Mouse (Mus musculus): Measurements from ENCODE around the gene Mcrip2. TPM values are rescaled to one million over a fixed set of nuclear protein-coding genes. Genes with fewer than 3 reads are reported as not detected.

The Mcrip2 gene
- polyA plus RNA-seq, 1 experiment: 17.3 TPM

DNA sequence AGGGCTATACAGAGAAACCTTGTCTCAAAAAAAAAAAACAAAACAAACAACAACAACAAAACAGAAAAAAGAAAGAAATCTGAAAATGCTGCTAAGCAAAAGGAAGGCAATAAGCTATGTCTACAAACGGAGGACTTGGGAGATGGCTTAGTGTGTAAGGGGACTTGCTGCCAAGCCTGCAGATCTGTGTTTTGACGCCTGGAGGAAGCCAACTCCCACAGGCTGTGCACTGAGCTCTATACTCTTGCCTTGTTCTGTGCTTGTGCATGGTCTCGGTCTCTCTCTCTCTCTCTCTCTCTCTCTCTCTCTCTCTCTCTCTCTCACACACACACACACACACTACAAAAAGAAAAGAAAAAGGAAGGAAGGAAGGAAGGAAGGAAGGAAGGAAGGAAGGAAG is 20.3 kb upstream of the Mcrip2 start:
- Histone ChIP-seq H3K27me3 (ENCODE audit: control insufficient read depth, insufficient read depth, low read length) (no peaks in the 10 kb centered on the region), H3K4me1 (ENCODE audit: control insufficient read depth, insufficient read depth, insufficient read length) (no peaks in the 10 kb centered on the region), H3K36me3 (ENCODE audit: control insufficient read depth, insufficient read depth, low read length) (peaks cover 15% of the 10 kb centered on the region), H3K27ac (ENCODE audit: insufficient read depth, low read length) (no peak overlapping the region), H3K4me3 (ENCODE audit: extremely low read depth, insufficient read depth, insufficient read length) (no peak overlapping the region)
- TF ChIP-seq CTCF (IDR thresholded peaks at IDR 0.05; ENCODE audit: extremely low read depth, insufficient read depth, insufficient read length, insufficient replicate concordance) (no peak), POLR2A (IDR thresholded peaks at IDR 0.05; ENCODE audit: low read depth, low read length) (no peak)
- DNase-seq (ENCODE audit: low read depth in 1 of 2, low spot score in 2 of 2): no peak
- 88% methylated on average over 3 of the region's 3 CpGs for WGBS

DNA sequence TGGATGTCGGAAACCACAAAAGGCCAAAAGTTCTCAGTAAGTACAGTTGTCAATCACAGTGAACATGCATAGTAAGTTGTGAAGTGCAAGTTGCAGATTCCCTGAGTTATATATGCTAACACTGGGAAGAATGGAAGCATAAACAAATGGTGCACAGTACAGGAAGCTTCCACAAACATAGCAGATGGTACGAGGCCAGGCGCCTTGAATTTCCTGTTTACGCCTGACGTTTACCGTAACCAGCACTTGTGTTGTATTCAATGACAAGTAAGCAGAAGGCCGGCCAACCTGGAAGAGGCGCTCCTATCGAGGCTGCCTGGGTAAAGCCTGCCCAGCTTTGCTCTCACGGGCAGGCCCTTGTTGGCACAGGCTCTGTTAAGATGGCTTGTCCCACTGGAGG is 18.9 kb upstream of the Mcrip2 start:
- no peaks in the 10 kb centered on the region for H3K27me3 ChIP-seq (ENCODE audit: control insufficient read depth, insufficient read depth, low read length)
- TF ChIP-seq CTCF (IDR thresholded peaks at IDR 0.05; ENCODE audit: extremely low read depth, insufficient read depth, insufficient read length, insufficient replicate concordance) (no peak), POLR2A (IDR thresholded peaks at IDR 0.05; ENCODE audit: low read depth, low read length) (no peak)
- peaks cover 21% of the 10 kb centered on the region for H3K36me3 ChIP-seq (ENCODE audit: control insufficient read depth, insufficient read depth, low read length)
- H3K27ac ChIP-seq (ENCODE audit: insufficient read depth, low read length): no peak overlapping the region
- no peak for DNase-seq (ENCODE audit: low read depth in 1 of 2, low spot score in 2 of 2)
- H3K4me3 ChIP-seq (ENCODE audit: extremely low read depth, insufficient read depth, insufficient read length): no peak overlapping the region
- no peaks in the 10 kb centered on the region for H3K4me1 ChIP-seq (ENCODE audit: control insufficient read depth, insufficient read depth, insufficient read length)
- WGBS: 88% methylated on average over 10 of the region's 10 CpGs

DNA sequence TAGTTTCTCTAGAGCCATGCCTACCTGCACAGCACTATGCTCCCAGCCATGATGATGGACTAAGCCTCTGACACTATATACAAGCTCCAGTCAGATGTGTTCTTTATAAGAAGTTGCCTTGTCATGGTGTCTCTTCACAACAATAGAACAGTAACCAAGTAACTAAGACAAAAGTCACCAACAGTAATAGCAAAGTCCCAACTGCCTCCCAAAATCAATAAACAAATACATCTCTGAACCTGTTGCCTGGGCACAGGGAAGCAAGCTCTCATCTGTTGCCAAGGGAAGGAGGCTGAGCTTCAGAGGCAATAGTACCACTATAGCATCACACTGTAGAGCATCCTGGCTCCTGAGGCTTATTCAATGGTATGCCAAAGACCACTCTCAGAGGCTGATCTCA is 18.2 kb upstream of the Mcrip2 start:
- no peak overlapping the region for H3K27ac ChIP-seq (ENCODE audit: insufficient read depth, low read length)
- no peaks in the 10 kb centered on the region for H3K4me1 ChIP-seq (ENCODE audit: control insufficient read depth, insufficient read depth, insufficient read length)
- H3K27me3 ChIP-seq (ENCODE audit: control insufficient read depth, insufficient read depth, low read length): no peaks in the 10 kb centered on the region
- DNase-seq (ENCODE audit: low read depth in 1 of 2, low spot score in 2 of 2): no peak
- TF ChIP-seq CTCF (IDR thresholded peaks at IDR 0.05; ENCODE audit: extremely low read depth, insufficient read depth, insufficient read length, insufficient replicate concordance) (no peak), POLR2A (IDR thresholded peaks at IDR 0.05; ENCODE audit: low read depth, low read length) (no peak)
- no peak overlapping the region for H3K4me3 ChIP-seq (ENCODE audit: extremely low read depth, insufficient read depth, insufficient read length)
- H3K36me3 ChIP-seq (ENCODE audit: control insufficient read depth, insufficient read depth, low read length): peaks cover 23% of the 10 kb centered on the region

DNA sequence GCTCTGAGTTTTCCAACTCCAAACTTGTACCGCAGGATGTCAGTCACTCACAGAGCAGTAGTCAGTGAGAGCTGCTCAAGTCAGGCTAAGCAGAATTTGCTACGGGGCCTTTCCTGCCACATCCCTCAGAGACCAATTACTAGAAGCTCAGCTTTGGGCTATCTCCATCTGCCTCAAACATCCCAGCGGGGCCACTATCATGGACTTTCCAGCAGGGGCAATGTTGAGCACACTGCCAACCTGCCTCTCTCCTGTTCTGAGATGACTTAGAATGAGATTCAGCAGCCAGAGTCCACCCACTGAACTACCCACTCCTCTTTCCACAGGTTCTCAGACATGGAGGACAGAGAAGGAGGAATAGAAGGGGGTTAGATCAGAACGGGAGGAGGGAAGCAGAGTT is 17.1 kb upstream of the Mcrip2 start:
- DNase-seq (ENCODE audit: low read depth in 1 of 2, low spot score in 2 of 2): no peak
- 61% methylated on average over 4 of the region's 4 CpGs for WGBS
- Histone ChIP-seq H3K36me3 (ENCODE audit: control insufficient read depth, insufficient read depth, low read length) (peaks cover 23% of the 10 kb centered on the region), H3K4me1 (ENCODE audit: control insufficient read depth, insufficient read depth, insufficient read length) (no peaks in the 10 kb centered on the region), H3K27me3 (ENCODE audit: control insufficient read depth, insufficient read depth, low read length) (no peaks in the 10 kb centered on the region), H3K27ac (ENCODE audit: insufficient read depth, low read length) (no peak overlapping the region), H3K4me3 (ENCODE audit: extremely low read depth, insufficient read depth, insufficient read length) (no peak overlapping the region)
- no peak for TF ChIP-seq POLR2A (IDR thresholded peaks at IDR 0.05; ENCODE audit: low read depth, low read length)
- peak; percentile 26; the same call in 1 of the 2 replicates for TF ChIP-seq CTCF (IDR thresholded peaks at IDR 0.05; ENCODE audit: extremely low read depth, insufficient read depth, insufficient read length, insufficient replicate concordance)

DNA sequence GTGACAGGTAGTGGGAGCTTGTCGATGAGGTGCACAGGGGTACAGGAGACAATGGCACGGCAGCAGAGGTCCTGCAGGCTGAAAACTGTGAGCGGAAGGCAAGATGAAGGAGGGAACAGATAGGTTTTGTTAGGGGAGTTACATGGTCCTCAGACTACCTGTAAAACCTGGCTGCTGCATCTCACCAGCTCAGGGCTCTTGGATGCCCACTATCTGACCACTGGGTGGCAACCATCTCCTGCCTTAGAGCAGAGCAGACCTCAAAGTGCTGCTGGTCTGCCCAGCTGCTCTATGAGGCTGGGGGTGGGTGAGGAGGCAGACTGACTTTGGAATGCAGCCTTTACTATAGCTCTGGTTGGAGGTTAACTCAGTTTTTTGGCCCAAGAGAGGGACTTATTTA is 15.3 kb upstream of the Mcrip2 start:
- Histone ChIP-seq H3K4me1 (ENCODE audit: control insufficient read depth, insufficient read depth, insufficient read length) (no peaks in the 10 kb centered on the region), H3K4me3 (ENCODE audit: extremely low read depth, insufficient read depth, insufficient read length) (no peak overlapping the region), H3K36me3 (ENCODE audit: control insufficient read depth, insufficient read depth, low read length) (peaks cover 19% of the 10 kb centered on the region), H3K27ac (ENCODE audit: insufficient read depth, low read length) (no peak overlapping the region), H3K27me3 (ENCODE audit: control insufficient read depth, insufficient read depth, low read length) (no peaks in the 10 kb centered on the region)
- 92% methylated on average over 3 of the region's 3 CpGs for WGBS
- TF ChIP-seq CTCF (IDR thresholded peaks at IDR 0.05; ENCODE audit: extremely low read depth, insufficient read depth, insufficient read length, insufficient replicate concordance) (no peak), POLR2A (IDR thresholded peaks at IDR 0.05; ENCODE audit: low read depth, low read length) (no peak)
- no peak for DNase-seq (ENCODE audit: low read depth in 1 of 2, low spot score in 2 of 2)

DNA sequence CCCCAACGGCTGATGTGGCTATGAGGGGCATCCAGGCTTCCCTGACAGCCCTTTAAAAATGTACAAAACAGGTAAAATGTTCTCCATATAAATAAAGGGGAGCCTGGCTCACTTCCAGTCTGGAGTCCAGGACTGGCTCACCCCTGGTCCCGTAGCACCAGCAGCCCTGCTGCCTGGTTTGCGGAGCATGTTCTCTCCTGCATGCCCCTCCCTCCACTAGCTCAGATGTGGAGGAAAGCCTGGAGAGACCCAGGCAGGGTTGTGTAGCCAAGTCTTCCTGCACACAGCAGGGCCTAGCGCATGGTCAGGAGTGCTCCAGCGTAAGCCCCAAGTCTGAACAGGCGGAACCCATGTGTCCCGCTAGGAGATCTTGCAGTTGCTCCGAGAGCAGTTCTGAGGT is 14.7 kb upstream of the Mcrip2 start:
- WGBS: 97% methylated on average over 8 of the region's 8 CpGs

DNA sequence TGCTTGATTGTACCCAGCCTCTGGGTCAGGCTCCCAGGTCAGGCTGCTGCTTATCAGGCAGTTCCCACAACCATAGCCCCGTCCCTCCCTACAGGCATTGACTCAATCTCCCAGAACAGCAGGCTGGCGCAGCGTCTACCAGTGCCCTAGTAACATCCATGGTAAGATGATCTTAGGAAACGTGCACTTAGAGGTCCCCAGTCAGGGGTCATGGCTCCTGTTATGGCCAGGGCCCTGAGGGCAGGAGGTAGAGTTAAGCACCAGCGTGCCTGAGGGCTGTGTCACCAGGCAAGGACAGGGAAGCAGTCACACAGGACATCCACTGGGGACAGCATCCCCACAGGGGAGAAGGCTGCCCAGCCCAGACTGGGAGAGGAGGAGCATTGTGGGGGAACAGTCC is 13.7 kb upstream of the Mcrip2 start:
- Histone ChIP-seq H3K4me1 (ENCODE audit: control insufficient read depth, insufficient read depth, insufficient read length) (no peaks in the 10 kb centered on the region), H3K36me3 (ENCODE audit: control insufficient read depth, insufficient read depth, low read length) (peaks cover 21% of the 10 kb centered on the region)
- WGBS: 77% methylated on average over 5 of the region's 5 CpGs

More for the DNA sequence above, 14.7 kb upstream of the Mcrip2 start:
- H3K27me3 ChIP-seq (ENCODE audit: control insufficient read depth, insufficient read depth, low read length): no peaks in the 10 kb centered on the region
- H3K36me3 ChIP-seq (ENCODE audit: control insufficient read depth, insufficient read depth, low read length): peaks cover 20% of the 10 kb centered on the region
- no peaks in the 10 kb centered on the region for H3K4me1 ChIP-seq (ENCODE audit: control insufficient read depth, insufficient read depth, insufficient read length)
- no peak overlapping the region for H3K27ac ChIP-seq (ENCODE audit: insufficient read depth, low read length)
- H3K4me3 ChIP-seq (ENCODE audit: extremely low read depth, insufficient read depth, insufficient read length): no peak overlapping the region
- DNase-seq (ENCODE audit: low read depth in 1 of 2, low spot score in 2 of 2): no peak
- TF ChIP-seq CTCF (IDR thresholded peaks at IDR 0.05; ENCODE audit: extremely low read depth, insufficient read depth, insufficient read length, insufficient replicate concordance) (no peak), POLR2A (IDR thresholded peaks at IDR 0.05; ENCODE audit: low read depth, low read length) (no peak)

More for the DNA sequence above, 13.7 kb upstream of the Mcrip2 start:
- Histone ChIP-seq H3K4me3 (ENCODE audit: extremely low read depth, insufficient read depth, insufficient read length) (no peak overlapping the region), H3K27me3 (ENCODE audit: control insufficient read depth, insufficient read depth, low read length) (no peaks in the 10 kb centered on the region), H3K27ac (ENCODE audit: insufficient read depth, low read length) (no peak overlapping the region)
- no peak for TF ChIP-seq CTCF (IDR thresholded peaks at IDR 0.05; ENCODE audit: extremely low read depth, insufficient read depth, insufficient read length, insufficient replicate concordance)
- TF ChIP-seq POLR2A (IDR thresholded peaks at IDR 0.05; ENCODE audit: low read depth, low read length): no peak
- no peak for DNase-seq (ENCODE audit: low read depth in 1 of 2, low spot score in 2 of 2)

All from spleen, adult 2 months (tissue).